Mouse (Mus musculus) G1E-ER4 (cell line): ENCODE measurements around the gene Il12rb1. TPM values are rescaled to one million over a fixed set of nuclear protein-coding genes. Genes with fewer than 3 reads are reported as not detected.

Source experiments
- GATA1 ChIP-seq: IDR thresholded peaks from one replicate; pipeline ENCODE4 v1.8.0; 2012; ENCODE audit warnings: low read length, inconsistent platforms
- polyA plus RNA-seq: library from polyadenylated mRNA; stranded (reverse); fragments of >175 nt; gene quantifications from 2 replicates; pipeline ENCODE4 v1.2.3, GENCODE M21; 2012

Gene Il12rb1
- polyA plus RNA-seq, 1 experiment, result 5.3 TPM

DNA sequence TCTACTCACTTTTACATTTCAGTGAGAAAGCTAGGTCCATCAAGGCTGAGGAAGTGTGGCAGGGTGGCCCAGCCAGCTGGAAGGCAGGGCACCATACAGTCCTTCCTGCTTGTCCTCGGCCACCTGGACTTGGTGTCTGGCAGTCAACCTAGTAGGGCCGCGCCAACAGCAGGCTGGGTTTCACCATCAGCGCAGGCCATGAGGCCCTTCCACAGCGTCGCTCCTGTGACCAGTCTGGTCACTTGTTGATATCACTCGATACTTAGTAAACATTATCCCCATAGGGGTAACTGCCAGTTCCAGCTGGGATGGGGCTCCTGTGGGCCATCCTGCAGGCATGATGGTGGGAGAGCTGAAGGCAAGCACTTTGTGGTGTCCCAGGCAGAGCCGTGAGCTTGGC lies 23.3 kb downstream of the Il12rb1 start:
- no peak for TF ChIP-seq GATA1

GRCm38 (mm10) chr8:70832371-70832770 lies 24.1 kb downstream of the Il12rb1 start:
- no peak for TF ChIP-seq GATA1

- no peak for TF ChIP-seq GATA1
These were observed 24.8 kb downstream of the Il12rb1 start for GRCm38 (mm10) chr8:70833018-70833482.

DNA sequence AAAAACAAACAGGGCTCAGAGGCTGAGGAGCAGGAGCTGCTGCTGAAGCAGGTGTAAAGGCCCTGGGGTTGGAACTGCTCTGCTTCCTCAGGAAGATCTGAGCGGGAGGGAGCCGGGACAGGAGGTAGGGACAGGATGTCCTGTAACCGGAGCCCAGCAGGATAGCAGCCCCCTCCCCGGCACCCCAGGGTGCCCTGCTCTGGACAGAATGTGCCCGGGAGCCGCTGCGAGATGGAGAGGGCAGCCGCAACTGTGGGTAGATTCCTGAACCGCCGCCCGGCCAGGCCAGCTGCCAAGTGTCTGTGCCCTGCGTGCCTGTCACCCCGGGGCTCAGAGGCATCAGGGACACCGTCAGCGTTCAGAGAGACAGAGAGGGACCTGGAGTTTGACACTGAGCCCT lies 25.3 kb downstream of the Il12rb1 start:
- no peak for TF ChIP-seq GATA1

DNA sequence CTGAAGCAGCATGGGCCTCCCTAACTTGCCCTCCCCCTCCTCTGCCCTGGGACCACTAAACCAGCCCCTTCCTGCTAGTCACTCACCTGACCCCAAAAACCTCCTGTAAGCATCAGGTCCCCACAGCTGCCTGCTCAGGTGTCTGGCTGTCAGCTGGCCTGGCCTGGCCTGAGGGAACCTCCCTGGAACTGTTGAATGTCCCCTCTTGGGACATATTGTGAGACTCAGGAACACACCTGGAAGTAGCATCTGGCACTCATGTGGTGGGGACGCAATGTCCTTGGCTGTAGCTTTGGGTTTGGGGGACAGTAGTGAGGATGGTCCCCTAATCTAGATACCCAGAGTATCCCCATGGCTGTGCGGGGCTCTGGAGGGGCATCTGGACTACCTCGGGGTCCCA lies 25.8 kb downstream of the Il12rb1 start:
- TF ChIP-seq GATA1, result no peak

DNA sequence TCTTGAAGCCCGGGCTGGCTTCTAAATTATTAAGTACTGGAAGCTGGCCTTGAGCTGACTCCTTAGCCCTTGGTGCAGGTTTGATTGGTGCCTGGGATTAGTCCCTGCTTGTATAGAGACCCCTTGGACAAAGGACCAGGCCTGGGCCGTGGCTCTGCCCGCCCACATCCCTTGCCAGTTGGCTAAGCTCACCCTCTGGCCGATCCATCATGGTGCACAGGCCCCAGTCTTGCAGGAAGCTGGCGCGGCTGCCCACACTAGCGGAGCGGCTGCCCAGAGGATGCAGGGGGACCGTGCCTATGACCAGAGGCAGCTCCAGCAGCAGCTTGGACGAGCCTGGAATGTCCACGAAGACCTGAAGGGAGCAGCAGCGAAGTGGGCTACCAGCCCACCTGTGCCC lies 28.4 kb downstream of the Il12rb1 start:
- no peak for TF ChIP-seq GATA1

DNA sequence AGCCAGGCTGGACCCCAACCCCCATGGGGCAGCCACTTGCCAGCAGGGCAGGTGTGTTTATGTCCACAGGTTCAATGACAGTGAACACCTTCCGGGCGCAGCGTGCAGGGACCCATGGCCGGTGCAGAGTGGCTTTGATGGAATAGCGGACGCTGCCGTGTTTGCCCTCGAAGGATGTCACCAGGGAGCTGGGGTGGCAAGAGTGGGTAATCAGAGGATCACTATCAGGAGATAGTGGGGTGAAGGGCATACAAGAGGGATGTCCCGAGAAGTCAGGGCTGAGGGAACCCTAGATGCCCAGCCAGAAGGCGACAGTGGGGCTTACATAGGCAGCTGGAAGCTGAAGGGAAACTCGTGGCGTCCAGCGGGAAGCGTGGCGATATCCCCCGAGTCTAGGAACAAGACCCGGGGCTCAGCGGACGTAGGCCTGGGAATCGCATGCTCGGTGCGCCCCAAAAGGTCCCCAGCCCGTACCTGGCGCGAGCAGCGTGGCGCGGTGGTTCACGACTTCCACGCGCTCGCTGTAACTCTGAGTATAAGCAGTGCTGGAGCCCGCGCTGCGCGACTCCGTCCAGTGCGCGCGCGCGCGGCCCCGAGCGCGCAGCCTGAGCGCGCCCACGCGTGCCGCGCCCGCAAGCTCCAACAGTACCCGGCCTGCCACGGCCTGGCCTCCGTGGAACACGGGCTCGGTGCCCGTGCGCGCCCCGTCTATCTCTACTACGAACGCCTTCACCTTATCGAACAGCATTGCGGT lies 30.6 kb downstream of the Il12rb1 start:
- no peak for TF ChIP-seq GATA1

DNA sequence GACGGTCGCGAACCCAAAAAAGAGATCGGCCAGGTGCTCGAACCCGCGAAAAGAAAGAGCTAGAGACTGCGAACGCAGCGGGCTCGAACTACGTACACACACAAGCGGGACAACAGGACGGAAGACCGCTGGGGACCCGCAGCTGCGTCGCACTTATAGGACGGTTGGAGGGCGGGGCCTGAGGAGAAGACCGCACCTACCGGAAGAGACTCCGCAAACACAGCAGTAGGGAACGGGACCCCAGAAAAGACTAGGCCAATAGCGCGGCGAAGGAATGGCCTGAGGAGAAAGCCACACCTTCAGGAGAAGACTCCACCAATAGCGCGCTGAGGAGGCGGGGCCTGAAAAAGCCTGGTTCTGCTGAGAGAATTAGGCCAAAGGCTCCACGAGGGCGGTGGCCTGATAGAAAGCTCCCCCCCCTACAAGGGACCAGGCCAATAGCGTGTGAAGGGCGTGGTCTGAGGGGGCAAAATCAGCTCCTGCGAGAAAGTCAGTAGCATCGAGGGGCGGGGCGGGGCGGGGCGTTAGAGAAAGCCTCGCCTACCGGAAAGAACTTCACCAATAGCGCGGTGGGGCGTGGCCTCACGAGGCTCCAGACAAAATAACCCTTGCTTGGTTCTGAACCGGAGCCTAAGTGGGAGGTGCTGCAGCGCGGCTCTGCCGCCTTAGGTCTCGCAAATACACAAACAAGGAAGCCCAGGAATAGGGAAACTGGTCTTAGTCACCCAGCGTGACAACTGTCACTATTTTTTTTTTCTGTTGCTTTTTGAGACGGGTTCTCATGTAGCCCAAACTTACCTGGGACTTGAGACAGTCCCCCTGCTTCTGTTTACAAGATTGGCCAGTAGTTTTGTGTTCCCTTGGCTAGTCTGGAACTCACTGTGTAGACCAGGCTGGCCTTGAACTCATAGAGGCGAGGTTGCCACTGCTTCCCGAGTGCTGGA lies 31.4 kb downstream of the Il12rb1 start, which contains the start of gene Arrdc2:
TSS of gene Arrdc2 (minus strand) at position 313 of the 944 bp plus-strand sequence.
- TF ChIP-seq GATA1, result no peak

DNA sequence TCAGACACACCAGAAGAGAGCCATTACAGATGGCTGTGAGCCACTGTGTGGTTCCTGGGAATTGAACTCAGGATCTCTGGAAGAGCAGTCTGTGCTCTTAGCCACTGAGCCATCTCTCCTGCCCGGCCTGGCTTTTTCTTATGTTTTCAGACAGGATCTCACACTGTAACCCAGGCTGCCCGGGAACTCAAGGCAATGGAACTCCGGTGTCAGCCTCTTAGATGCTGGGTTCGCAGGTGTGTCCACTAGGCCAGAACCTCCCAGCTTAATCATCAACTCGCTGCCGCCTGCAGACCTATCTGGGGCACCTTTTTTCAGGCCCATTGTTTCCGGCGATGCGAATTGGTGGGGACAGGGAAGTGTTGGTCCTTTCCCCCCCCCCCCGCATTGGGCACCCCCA lies 32.3 kb downstream of the Il12rb1 start:
- no peak for TF ChIP-seq GATA1

- TF ChIP-seq GATA1, result no peak
These were observed 33.2 kb downstream of the Il12rb1 start for GRCm38 (mm10) chr8:70841147-70842072.

- no peak for TF ChIP-seq GATA1
These were observed 34.2 kb downstream of the Il12rb1 start for GRCm38 (mm10) chr8:70842484-70842883.

DNA sequence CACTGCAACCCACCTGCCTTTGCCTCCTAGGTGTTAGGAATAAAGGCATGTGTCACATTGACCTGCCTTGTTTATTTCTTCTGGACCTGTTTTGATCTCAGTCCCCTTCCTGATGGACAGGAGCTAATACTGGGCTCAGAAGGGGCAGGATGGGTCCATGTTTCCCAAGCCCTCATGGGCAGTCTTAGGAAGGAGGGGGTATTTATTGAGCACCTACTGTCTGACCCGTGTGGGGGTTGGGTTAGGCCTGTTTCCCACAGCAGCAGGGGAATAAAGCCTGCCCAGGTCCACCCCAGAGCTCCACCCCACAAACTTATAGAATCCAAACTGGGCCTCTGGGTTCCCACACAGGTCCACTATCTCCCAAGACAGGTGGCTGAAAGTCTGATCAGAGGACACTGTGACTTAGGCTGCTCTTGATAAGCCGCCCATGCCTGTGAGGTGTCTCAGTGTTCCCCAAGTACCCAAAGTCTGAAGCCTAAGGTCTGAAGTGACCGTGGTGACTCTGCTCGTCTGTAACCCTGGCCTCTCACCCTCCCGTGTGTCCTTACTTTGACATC lies 35.0 kb downstream of the Il12rb1 start:
- no peak for TF ChIP-seq GATA1

DNA sequence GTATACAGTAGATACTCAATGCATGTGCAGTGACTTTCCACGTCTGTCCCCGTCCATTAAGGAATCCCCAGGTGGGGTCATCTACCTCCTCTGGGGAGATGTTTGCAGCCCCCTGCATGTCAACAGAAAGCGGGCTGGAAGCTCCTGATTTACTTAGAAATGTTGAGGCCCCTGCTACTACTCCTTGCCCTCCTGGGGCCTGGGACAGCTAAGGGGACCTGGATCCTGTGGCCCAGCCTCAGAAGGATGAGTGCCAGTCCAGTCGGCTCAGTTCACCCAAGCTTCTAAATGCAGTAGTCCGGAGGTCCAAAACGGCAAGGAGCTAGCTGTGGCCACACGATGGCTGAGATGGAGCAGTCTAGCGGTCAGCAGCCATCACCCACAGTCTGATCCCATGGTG lies 35.7 kb downstream of the Il12rb1 start:
- no peak for TF ChIP-seq GATA1

DNA sequence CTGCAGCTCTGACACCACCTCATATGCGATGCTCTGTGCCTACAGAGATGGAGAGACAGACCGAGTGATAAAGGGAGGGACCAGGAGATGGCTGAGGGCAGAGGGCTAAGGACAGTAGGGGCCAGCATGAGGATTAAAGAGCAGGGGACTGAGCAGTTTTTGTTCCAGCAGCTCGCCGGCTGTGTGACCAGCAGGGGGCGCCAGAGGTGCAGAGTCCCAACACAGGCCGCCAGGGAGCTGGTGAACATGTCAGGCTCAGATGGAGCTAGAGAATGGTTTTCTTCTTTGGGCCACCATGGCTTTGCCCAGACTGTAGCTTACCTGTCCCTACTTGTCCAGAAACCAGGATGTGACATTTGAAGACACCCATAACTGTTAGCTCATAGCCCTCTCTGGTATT lies 36.3 kb downstream of the Il12rb1 start:
- no peak for TF ChIP-seq GATA1

- TF ChIP-seq GATA1, result no peak
These were observed 36.9 kb downstream of the Il12rb1 start for GRCm38 (mm10) chr8:70845108-70845507.
